Mouse (Mus musculus): ENCODE results near the gene Tmem121.

DNA sequence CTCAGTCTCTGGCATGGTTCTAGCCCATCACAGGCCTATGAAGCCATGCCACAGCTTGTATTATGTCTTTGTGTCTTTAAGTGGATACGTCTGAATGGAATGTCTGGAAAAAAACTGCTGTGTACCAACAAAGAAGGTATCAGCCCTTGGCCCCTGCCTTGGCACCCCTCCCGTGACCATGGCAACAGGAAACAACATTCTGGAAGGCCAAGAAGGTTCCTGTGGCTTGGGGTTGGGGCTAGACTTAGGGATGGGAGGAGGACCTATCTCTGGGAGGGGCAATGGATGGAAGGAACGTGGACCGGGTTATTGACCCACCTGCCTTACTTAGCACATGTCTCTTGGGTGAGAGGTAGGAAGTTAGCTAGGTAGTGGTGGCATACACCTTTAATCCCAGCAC, 36.4 kb upstream of the Tmem121 start:
- no peak for TF ChIP-seq CTCF (IDR thresholded peaks at IDR 0.05)
- no peak for TF ChIP-seq EP300 (IDR thresholded peaks at IDR 0.05)
